ENCODE assay signal across 14 mouse cellular contexts in genomic region chr3:75648226-75648625, GRCm38 (mm10).
"Had no signal": no experiment of that assay in that cellular context is flagged by ENCODE, and none has a peak within 500 bp of the region (broad histone marks: within the 10 kb centered on the region; RNA-seq: fewer than 3 reads in every experiment).

No protein-coding gene starts in this region.

- H3K9me3 ChIP-seq: lung, embryonic 15.5 days; midbrain, embryonic 13.5 days; midbrain, embryonic 15.5 days; neural tube, embryonic 12.5 days had no signal

- H3K27ac ChIP-seq: lung, embryonic 15.5 days; macrophage; midbrain, embryonic 13.5 days; midbrain, embryonic 15.5 days; neural tube, embryonic 12.5 days had no signal

- ATAC-seq: lung, postnatal 0 days; midbrain, embryonic 13.5 days; midbrain, embryonic 15.5 days had no signal

- DNase-seq: lung, adult 2 months; lung, postnatal 14 days; lung, postnatal 36 days; right cerebral cortex, postnatal 14 days; thymus, adult 2 months; thymus, postnatal 25 days had no signal

- H3K9ac ChIP-seq: lung, embryonic 15.5 days; midbrain, embryonic 13.5 days; midbrain, embryonic 15.5 days; neural tube, embryonic 12.5 days had no signal

- H3K27me3 ChIP-seq: lung, embryonic 15.5 days; megakaryocyte, embryonic 14.5 days; midbrain, embryonic 13.5 days; midbrain, embryonic 15.5 days; neural tube, embryonic 12.5 days had no signal

- H3K36me3 ChIP-seq: lung, embryonic 15.5 days; midbrain, embryonic 13.5 days; midbrain, embryonic 15.5 days; neural tube, embryonic 12.5 days had no signal

- H3K4me1 ChIP-seq: lung, embryonic 15.5 days; midbrain, embryonic 13.5 days; midbrain, embryonic 15.5 days; neural tube, embryonic 12.5 days had no signal

- H3K4me2 ChIP-seq: lung, embryonic 15.5 days; midbrain, embryonic 11.5 days; midbrain, embryonic 13.5 days; midbrain, embryonic 15.5 days; neural tube, embryonic 12.5 days had no signal

- H3K4me3 ChIP-seq: lung, embryonic 15.5 days; megakaryocyte, embryonic 14.5 days; midbrain, embryonic 13.5 days; midbrain, embryonic 15.5 days; neural tube, embryonic 12.5 days had no signal
